Mouse (Mus musculus): ENCODE results near the gene Fam162a. TPM values are rescaled to one million over a fixed set of nuclear protein-coding genes. Genes with fewer than 3 reads are reported as not detected.

The Fam162a gene
- polyA plus RNA-seq, 1 experiment: 159 TPM

DNA sequence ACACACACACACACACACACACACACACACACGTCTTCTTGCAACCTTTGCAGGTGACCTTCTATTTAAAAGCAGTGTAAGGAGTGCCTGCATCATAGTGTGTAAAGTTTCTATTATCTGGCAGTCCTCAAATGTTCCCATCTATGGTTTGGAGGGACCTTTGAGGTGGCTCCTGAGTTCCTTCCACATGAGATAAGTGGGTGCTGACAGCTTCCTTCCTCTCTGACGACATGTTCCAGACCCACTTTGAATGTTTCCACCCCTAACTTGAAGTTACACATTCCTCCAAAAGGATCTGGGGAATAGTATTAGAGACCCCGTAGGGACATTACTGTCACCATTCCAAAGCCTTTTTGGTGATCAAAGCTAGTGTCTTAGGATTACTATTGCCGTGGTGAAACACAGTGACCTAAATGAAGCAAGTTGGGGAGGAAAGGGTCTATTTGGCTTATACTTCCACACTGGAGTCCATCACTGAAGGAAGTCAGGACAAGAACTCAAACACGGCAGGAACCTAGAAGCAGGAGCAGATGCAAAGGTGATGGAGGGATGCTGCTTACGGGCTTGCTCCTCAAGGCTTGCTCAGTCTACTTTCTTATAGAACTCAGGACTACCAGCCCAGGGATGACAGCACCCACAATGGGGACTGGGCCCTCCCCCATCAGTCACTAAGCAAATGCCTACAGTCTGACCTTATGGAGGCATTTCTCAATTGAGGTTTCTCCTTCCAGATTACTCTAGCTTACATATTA lies 17.7 kb downstream of the Fam162a start:
- Histone ChIP-seq H3K4me3 (ENCODE audit: low read depth, low read length) (no peak overlapping the region), H3K4me1 (ENCODE audit: control insufficient read depth, insufficient read depth, low read length) (no peaks in the 10 kb centered on the region), H3K27ac (ENCODE audit: insufficient read depth, low read length) (no peak overlapping the region), H3K27me3 (ENCODE audit: control insufficient read depth, insufficient read depth, low read length, poor library complexity, severe bottlenecking) (no peaks in the 10 kb centered on the region), H3K9ac (ENCODE audit: low read depth, poor library complexity, severe bottlenecking) (no peak overlapping the region), H3K36me3 (ENCODE audit: control insufficient read depth, insufficient read depth, low read length, poor library complexity, severe bottlenecking) (peaks cover 23% of the 10 kb centered on the region), H3K9me3 (replicated peaks; ENCODE audit: control insufficient read depth, insufficient read depth, low read length, poor library complexity, severe bottlenecking) (no peaks in the 10 kb centered on the region)
- TF ChIP-seq POLR2A (IDR thresholded peaks at IDR 0.05; ENCODE audit: insufficient read depth, low read length) (no peak), EP300 (IDR thresholded peaks at IDR 0.05; ENCODE audit: insufficient read depth, low read depth, low read length) (no peak), CTCF (IDR thresholded peaks at IDR 0.05; ENCODE audit: low read depth, low read length) (no peak)

DNA sequence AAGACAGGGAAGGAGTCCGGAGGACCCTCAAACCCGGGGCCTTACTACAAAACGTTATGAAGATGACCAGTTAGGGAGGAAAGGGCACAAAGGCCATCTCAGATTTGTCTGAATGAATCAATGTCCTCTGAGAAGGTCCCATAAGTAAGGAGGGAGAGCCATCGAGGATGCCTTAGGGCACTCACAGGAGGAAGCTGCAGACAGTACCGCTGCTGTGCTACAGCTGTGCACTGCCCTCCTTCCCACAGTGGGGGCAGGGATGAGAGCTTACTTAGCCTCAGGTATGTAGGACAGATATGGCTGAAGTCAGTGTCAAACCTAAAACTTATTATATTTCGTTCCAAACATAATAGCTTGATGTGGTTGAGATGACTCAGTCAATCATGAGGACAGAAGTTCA lies 19.9 kb downstream of the Fam162a start:
- no peaks in the 10 kb centered on the region for H3K9me3 ChIP-seq (replicated peaks; ENCODE audit: control insufficient read depth, insufficient read depth, low read length, poor library complexity, severe bottlenecking)
- no peak overlapping the region for H3K27ac ChIP-seq (ENCODE audit: insufficient read depth, low read length)
- TF ChIP-seq CTCF (IDR thresholded peaks at IDR 0.05; ENCODE audit: low read depth, low read length) (no peak), POLR2A (IDR thresholded peaks at IDR 0.05; ENCODE audit: insufficient read depth, low read length) (no peak), EP300 (IDR thresholded peaks at IDR 0.05; ENCODE audit: insufficient read depth, low read depth, low read length) (no peak)
- H3K4me1 ChIP-seq (ENCODE audit: control insufficient read depth, insufficient read depth, low read length): no peaks in the 10 kb centered on the region
- H3K36me3 ChIP-seq (ENCODE audit: control insufficient read depth, insufficient read depth, low read length, poor library complexity, severe bottlenecking): peaks cover 31% of the 10 kb centered on the region
- no peaks in the 10 kb centered on the region for H3K27me3 ChIP-seq (ENCODE audit: control insufficient read depth, insufficient read depth, low read length, poor library complexity, severe bottlenecking)
- no peak overlapping the region for H3K4me3 ChIP-seq (ENCODE audit: low read depth, low read length)
- no peak overlapping the region for H3K9ac ChIP-seq (ENCODE audit: low read depth, poor library complexity, severe bottlenecking)

DNA sequence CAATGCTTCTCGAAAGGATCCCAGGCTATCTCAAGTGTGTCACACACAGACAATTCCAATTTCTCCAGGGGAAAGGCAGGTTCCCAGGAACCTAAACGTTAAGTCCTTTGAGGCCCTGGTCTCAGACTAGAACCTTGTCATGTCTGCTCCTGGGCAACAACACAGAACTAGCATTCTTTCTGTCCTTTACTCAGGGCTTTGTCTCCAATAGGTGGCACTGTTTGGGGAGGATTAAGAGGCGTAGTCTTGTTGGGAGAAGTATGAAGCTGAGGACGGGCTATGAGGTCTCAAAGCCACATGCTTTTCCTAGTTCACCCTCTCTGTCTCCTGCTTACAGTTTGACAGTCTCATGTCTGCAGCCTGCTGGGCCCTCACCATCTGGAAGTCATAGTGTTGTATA lies 23.9 kb downstream of the Fam162a start:
- H3K9me3 ChIP-seq (replicated peaks; ENCODE audit: control insufficient read depth, insufficient read depth, low read length, poor library complexity, severe bottlenecking): no peaks in the 10 kb centered on the region
- H3K4me1 ChIP-seq (ENCODE audit: control insufficient read depth, insufficient read depth, low read length): no peaks in the 10 kb centered on the region
- H3K27ac ChIP-seq (ENCODE audit: insufficient read depth, low read length): no peak overlapping the region
- TF ChIP-seq POLR2A (IDR thresholded peaks at IDR 0.05; ENCODE audit: insufficient read depth, low read length) (no peak), EP300 (IDR thresholded peaks at IDR 0.05; ENCODE audit: insufficient read depth, low read depth, low read length) (no peak), CTCF (IDR thresholded peaks at IDR 0.05; ENCODE audit: low read depth, low read length) (no peak)
- H3K36me3 ChIP-seq (ENCODE audit: control insufficient read depth, insufficient read depth, low read length, poor library complexity, severe bottlenecking): peaks cover 32% of the 10 kb centered on the region
- H3K4me3 ChIP-seq (ENCODE audit: low read depth, low read length): no peak overlapping the region
- H3K27me3 ChIP-seq (ENCODE audit: control insufficient read depth, insufficient read depth, low read length, poor library complexity, severe bottlenecking): no peaks in the 10 kb centered on the region
- H3K9ac ChIP-seq (ENCODE audit: low read depth, poor library complexity, severe bottlenecking): no peak overlapping the region

DNA sequence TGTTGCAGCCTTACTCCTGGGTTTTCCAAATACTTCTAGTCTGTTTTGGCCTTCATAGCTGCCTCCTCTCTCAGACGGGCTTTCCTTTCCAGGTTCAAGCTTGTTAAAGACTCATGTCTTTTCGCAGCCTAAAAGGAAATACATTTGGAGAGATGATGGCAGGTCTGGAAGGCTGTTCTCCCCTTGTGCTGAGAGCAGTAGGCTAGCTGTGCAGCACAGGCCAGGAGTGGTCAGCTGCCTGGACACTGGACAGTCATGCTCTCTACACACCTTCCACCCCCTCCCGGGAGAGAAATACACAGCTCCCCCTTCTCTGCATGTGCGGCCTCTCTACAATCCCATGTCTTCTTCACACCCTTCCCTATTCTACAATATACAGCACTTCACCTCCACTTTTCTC lies 27.4 kb downstream of the Fam162a start:
- Histone ChIP-seq H3K4me1 (ENCODE audit: control insufficient read depth, insufficient read depth, low read length) (no peaks in the 10 kb centered on the region), H3K27me3 (ENCODE audit: control insufficient read depth, insufficient read depth, low read length, poor library complexity, severe bottlenecking) (no peaks in the 10 kb centered on the region), H3K9ac (ENCODE audit: low read depth, poor library complexity, severe bottlenecking) (no peak overlapping the region), H3K27ac (ENCODE audit: insufficient read depth, low read length) (no peak overlapping the region), H3K36me3 (ENCODE audit: control insufficient read depth, insufficient read depth, low read length, poor library complexity, severe bottlenecking) (peaks cover 11% of the 10 kb centered on the region), H3K9me3 (replicated peaks; ENCODE audit: control insufficient read depth, insufficient read depth, low read length, poor library complexity, severe bottlenecking) (no peaks in the 10 kb centered on the region), H3K4me3 (ENCODE audit: low read depth, low read length) (no peak overlapping the region)
- no peak for TF ChIP-seq CTCF (IDR thresholded peaks at IDR 0.05; ENCODE audit: low read depth, low read length)
- TF ChIP-seq EP300 (IDR thresholded peaks at IDR 0.05; ENCODE audit: insufficient read depth, low read depth, low read length): no peak
- no peak for TF ChIP-seq POLR2A (IDR thresholded peaks at IDR 0.05; ENCODE audit: insufficient read depth, low read length)

DNA sequence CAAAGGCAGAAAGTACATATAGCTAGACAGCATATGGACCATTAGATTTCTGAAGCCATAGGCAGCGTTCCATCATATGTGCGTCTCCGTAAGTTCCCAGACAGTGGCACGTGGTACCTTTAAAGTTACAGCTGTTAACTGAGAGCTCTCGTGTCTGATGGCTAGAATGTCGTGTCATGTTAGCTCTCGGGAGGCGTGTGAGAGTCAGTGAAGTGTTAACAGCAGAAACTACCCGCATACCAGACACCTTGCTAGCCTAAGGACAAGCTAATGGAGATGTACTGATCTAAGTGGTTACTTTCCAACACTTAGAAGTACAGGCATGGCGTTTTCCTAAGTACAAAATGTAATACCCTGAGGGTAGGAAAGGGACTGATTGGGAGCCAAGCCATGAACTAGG lies 28.3 kb downstream of the Fam162a start:
- Histone ChIP-seq H3K36me3 (ENCODE audit: control insufficient read depth, insufficient read depth, low read length, poor library complexity, severe bottlenecking) (peaks cover 6% of the 10 kb centered on the region; the same call in 1 of the 2 replicates), H3K4me1 (ENCODE audit: control insufficient read depth, insufficient read depth, low read length) (no peaks in the 10 kb centered on the region), H3K9me3 (replicated peaks; ENCODE audit: control insufficient read depth, insufficient read depth, low read length, poor library complexity, severe bottlenecking) (no peaks in the 10 kb centered on the region), H3K4me3 (ENCODE audit: low read depth, low read length) (no peak overlapping the region), H3K9ac (ENCODE audit: low read depth, poor library complexity, severe bottlenecking) (no peak overlapping the region), H3K27ac (ENCODE audit: insufficient read depth, low read length) (no peak overlapping the region), H3K27me3 (ENCODE audit: control insufficient read depth, insufficient read depth, low read length, poor library complexity, severe bottlenecking) (no peaks in the 10 kb centered on the region)
- TF ChIP-seq EP300 (IDR thresholded peaks at IDR 0.05; ENCODE audit: insufficient read depth, low read depth, low read length): no peak
- TF ChIP-seq CTCF (IDR thresholded peaks at IDR 0.05; ENCODE audit: low read depth, low read length): no peak
- TF ChIP-seq POLR2A (IDR thresholded peaks at IDR 0.05; ENCODE audit: insufficient read depth, low read length): no peak

- Histone ChIP-seq H3K27me3 (ENCODE audit: control insufficient read depth, insufficient read depth, low read length, poor library complexity, severe bottlenecking) (no peaks in the 10 kb centered on the region), H3K36me3 (ENCODE audit: control insufficient read depth, insufficient read depth, low read length, poor library complexity, severe bottlenecking) (peaks cover 2% of the 10 kb centered on the region; the same call in 1 of the 2 replicates), H3K9me3 (replicated peaks; ENCODE audit: control insufficient read depth, insufficient read depth, low read length, poor library complexity, severe bottlenecking) (no peaks in the 10 kb centered on the region), H3K4me1 (ENCODE audit: control insufficient read depth, insufficient read depth, low read length) (no peaks in the 10 kb centered on the region), H3K4me3 (ENCODE audit: low read depth, low read length) (peak overlapping the region; percentile 84), H3K27ac (ENCODE audit: insufficient read depth, low read length) (no peak overlapping the region), H3K9ac (ENCODE audit: low read depth, poor library complexity, severe bottlenecking) (peak overlapping the region; percentile 68)
- no peak for TF ChIP-seq CTCF (IDR thresholded peaks at IDR 0.05; ENCODE audit: low read depth, low read length)
- TF ChIP-seq EP300 (IDR thresholded peaks at IDR 0.05; ENCODE audit: insufficient read depth, low read depth, low read length): no peak
- TF ChIP-seq POLR2A (IDR thresholded peaks at IDR 0.05; ENCODE audit: insufficient read depth, low read length): no peak
Measured at GRCm38 (mm10) chr16:36041625-36042020, 29.8 kb downstream of the Fam162a start.

Measured in ES-Bruce4 (cell line).